Mouse (Mus musculus) limb, embryonic 11.5 days (tissue): ENCODE results near the gene Zdhhc7. TPM values are rescaled to one million over a fixed set of nuclear protein-coding genes. Genes with fewer than 3 reads are reported as not detected.

Source experiments
- ATAC-seq: fragments of 200-750 bp; cut with Nextera tagmentation; 2 replicates; pipeline ENCODE4 v1.8.0; 2017; ENCODE audit warnings: low read depth; ENCODE audit not compliant: insufficient number of reproducible peaks, low FRiP score, low TSS enrichment
- DNase-seq: peaks from one replicate; pipeline ENCODE4 v3.0.0-alpha.2; 2015; ENCODE audit warnings: low spot score
- H3K27ac ChIP-seq: fragments of 300-500 bp; sonication (generic); replicated peaks from 2 replicates; pipeline ENCODE4 v1.5.1; 2014; ENCODE audit warnings: low read depth, mild to moderate bottlenecking, low read length
- H3K27me3 ChIP-seq: fragments of 300-500 bp; sonication (generic); 2 replicates; pipeline ENCODE4 v1.6.1; 2014; ENCODE audit warnings: mild to moderate bottlenecking, low read length, mixed read lengths; ENCODE audit not compliant: control insufficient read depth, insufficient read depth
- H3K36me3 ChIP-seq: fragments of 300-500 bp; sonication (generic); 2 replicates; pipeline ENCODE4 v1.6.1; 2014; ENCODE audit warnings: mild to moderate bottlenecking, low read length, moderate library complexity, mixed read lengths; ENCODE audit not compliant: control insufficient read depth, insufficient read depth
- H3K4me1 ChIP-seq: fragments of 300-500 bp; sonication (generic); 2 replicates; pipeline ENCODE4 v1.6.1; 2014; ENCODE audit warnings: low read length, mixed read lengths; ENCODE audit not compliant: control insufficient read depth, insufficient read depth
- H3K4me2 ChIP-seq: fragments of 300-500 bp; sonication (generic); 2 replicates; pipeline ENCODE4 v1.6.1; 2014; ENCODE audit warnings: low read depth, mild to moderate bottlenecking, moderate library complexity; ENCODE audit not compliant: severe bottlenecking
- H3K4me3 ChIP-seq: fragments of 300-500 bp; sonication (generic); 2 replicates; pipeline ENCODE4 v1.5.1; 2014; ENCODE audit warnings: low read depth, low read length
- H3K9ac ChIP-seq: fragments of 300-500 bp; sonication (generic); 2 replicates; pipeline ENCODE4 v1.6.1; 2014; ENCODE audit warnings: mild to moderate bottlenecking, low read length
- H3K9me3 ChIP-seq: fragments of 300-500 bp; sonication (generic); 2 replicates; pipeline ENCODE4 v1.6.1; 2016; ENCODE audit warnings: low read length; ENCODE audit not compliant: control insufficient read depth
- WGBS: fragments of 180-500 bp; shearing (Covaris S2); extraction: QIAGEN DNeasy Blood & Tissue Kit; methylation state at CpG from one replicate; pipeline ENCODE4 v1.1.7; 2014; 5-methylcytosine and 5-hydroxymethylcytosine counted together
- polyA plus RNA-seq: library from polyadenylated mRNA; unstranded; fragments of >200 nt; fragmentation: Nextera tagmentation; extraction: Ambion mirVana; gene quantifications from 2 replicates; pipeline ENCODE4 v1.2.1, GENCODE M21; 2014

Gene Zdhhc7
- 22.7 and 24.6 TPM in 2 replicates for polyA plus RNA-seq

DNA sequence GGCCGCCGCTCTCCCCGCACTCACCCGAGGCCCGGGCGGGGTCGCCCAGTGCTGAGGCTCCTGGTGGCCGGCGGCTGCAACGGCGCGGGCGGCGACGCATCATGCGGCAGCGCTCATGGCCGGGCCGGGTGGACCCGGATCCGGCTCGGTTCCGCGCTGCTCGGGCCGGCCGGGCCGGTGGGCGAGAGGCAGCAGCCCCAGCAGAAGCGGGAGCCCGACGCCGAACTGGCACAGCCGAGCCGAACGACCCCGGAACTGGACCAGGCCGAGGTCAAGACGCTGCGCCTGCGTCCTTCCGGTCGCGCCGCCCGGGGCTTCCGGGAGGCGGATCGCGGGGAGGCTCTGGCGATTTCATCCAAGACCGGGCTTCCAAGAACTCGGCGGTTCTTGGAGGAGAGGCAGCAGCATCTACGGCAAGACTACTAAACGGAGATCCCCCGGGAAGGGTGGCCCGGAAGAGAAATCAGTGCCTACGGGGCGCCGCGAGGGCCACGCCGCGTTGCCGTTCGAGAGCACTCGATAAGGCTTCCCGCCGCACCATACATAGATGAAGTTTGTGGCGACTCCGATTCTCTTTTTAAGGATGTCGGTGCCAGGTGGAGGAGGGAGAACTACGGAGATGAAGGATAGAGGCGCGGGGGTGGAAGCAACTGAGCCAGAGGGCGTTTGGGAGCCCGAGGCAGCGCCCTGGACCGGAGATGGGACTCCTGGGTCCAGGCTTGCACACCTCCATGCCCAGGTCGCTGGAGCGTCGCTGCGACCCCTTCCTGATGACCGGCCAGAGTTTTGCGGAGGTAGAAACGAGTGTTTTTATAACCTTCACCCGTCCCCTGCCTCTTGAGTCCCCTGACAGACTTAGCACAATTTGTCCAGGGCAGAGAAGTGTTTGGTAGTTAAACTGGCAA lies at the start of gene Zdhhc7:
Gene Zdhhc7, minus strand, starts transcription at position 415 of the 905 bp plus-strand sequence.
- peak within 1 kb of the TSS; percentile 68 for H3K27ac ChIP-seq
- peak within 1 kb of the TSS; percentile 70 for H3K9ac ChIP-seq
- H3K9me3 ChIP-seq: no peaks in the 10 kb centered on the region
- WGBS: under 1% methylated on average over 71 of the region's 88 CpGs
- H3K36me3 ChIP-seq: no peaks in the 10 kb centered on the region
- DNase-seq (peak; percentile 82), ATAC-seq (no peak; the same call in 1 of the 2 replicates)
- peaks cover 5% of the 10 kb centered on the region; the same call in 1 of the 2 replicates for H3K4me1 ChIP-seq
- H3K4me2 ChIP-seq: peak within 1 kb of the TSS; percentile 95
- no peaks in the 10 kb centered on the region for H3K27me3 ChIP-seq
- peak within 1 kb of the TSS; percentile 90 for H3K4me3 ChIP-seq

DNA sequence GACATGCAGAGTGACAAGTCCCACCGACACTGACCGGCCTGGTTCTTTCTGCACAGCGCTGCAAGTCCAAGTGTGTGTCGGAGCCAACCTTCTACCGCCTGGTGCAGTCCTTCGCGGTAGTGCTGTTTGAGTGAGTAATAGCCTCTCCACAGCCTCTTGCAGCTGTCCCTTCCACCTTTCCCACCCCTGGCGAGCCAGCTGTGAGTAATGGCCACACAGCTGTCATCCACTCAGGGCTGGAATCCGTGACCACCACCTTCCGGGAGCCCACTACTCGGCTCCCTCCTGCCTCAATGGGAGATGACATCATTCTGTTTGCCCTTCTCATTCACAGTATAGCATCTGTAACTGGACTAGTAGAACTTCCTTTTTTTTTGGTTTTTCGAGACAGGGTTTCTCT lies 48.7 kb upstream of the Zdhhc7 start:
- no peak for DNase-seq

DNA sequence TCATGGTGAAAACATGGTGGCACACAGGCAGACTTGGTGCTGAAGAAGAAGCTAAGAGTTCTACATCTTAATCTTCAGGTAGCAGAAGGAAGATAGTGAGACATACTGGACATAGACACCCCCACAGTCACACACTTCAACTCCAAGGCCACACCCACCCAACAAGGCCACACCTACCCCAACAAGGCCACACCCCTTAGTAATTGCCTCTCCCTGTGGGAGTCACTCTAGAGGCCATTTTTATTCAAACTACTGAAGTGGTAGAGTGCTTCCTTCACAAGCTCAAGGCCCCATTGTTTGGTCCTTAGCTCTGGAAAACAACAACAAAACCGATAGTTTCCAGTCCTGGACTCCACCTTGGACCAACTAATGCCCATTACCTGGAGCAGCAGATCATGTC lies 44.8 kb upstream of the Zdhhc7 start:
- H3K9ac ChIP-seq: no peak overlapping the region
- H3K4me3 ChIP-seq: no peak overlapping the region
- no peak overlapping the region for H3K27ac ChIP-seq
- H3K4me2 ChIP-seq: no peak overlapping the region
- no peaks in the 10 kb centered on the region for H3K36me3 ChIP-seq
- H3K9me3 ChIP-seq: no peaks in the 10 kb centered on the region
- WGBS: 93% methylated on average over 1 of the region's 1 CpGs
- H3K4me1 ChIP-seq: peaks cover 6% of the 10 kb centered on the region
- H3K27me3 ChIP-seq: no peaks in the 10 kb centered on the region
- DNase-seq: no peak
- no peak for ATAC-seq

More for the DNA sequence above, 48.7 kb upstream of the Zdhhc7 start:
- H3K4me1 ChIP-seq: peaks cover 12% of the 10 kb centered on the region
- ATAC-seq: no peak
- H3K4me3 ChIP-seq: no peak overlapping the region
- no peaks in the 10 kb centered on the region for H3K9me3 ChIP-seq
- H3K4me2 ChIP-seq: no peak overlapping the region
- no peaks in the 10 kb centered on the region for H3K36me3 ChIP-seq
- H3K27ac ChIP-seq: no peak overlapping the region
- no peak overlapping the region for H3K9ac ChIP-seq
- 72% methylated on average over 12 of the region's 12 CpGs for WGBS
- no peaks in the 10 kb centered on the region for H3K27me3 ChIP-seq

DNA sequence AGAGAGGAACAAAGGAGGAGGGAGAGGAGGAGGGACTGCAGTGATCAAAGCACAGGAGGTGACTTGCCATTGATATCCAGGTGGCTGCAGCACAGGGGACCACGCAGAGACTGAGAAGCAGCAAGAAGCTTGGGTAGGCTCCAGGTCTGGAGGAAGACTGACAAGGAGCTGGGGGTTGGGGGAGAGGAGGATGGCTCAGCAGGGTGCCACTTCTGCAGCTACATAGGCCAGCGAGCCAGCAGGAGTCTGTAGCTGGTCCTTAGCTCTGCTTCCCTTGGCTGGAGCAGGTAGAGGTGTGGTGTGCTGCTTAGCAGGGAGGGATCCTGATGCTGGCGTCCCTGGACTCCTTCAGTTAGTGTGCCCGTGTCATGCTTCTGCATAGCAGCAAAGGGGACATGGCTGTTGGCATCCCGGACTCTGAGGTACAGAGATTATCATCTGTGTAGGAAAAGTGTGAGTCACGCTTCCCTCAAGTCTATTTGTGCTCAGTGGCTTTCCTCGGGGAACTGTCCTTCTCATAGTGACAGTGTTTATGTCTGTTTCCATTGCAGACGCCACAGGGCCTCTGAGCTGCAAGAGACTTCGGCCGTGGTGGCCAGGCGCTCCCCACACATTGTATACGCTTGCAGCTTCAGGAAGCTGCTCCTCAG lies 43.5 kb upstream of the Zdhhc7 start:
- Histone ChIP-seq H3K27ac (no peak overlapping the region), H3K27me3 (no peaks in the 10 kb centered on the region)
- no peak for DNase-seq

DNA sequence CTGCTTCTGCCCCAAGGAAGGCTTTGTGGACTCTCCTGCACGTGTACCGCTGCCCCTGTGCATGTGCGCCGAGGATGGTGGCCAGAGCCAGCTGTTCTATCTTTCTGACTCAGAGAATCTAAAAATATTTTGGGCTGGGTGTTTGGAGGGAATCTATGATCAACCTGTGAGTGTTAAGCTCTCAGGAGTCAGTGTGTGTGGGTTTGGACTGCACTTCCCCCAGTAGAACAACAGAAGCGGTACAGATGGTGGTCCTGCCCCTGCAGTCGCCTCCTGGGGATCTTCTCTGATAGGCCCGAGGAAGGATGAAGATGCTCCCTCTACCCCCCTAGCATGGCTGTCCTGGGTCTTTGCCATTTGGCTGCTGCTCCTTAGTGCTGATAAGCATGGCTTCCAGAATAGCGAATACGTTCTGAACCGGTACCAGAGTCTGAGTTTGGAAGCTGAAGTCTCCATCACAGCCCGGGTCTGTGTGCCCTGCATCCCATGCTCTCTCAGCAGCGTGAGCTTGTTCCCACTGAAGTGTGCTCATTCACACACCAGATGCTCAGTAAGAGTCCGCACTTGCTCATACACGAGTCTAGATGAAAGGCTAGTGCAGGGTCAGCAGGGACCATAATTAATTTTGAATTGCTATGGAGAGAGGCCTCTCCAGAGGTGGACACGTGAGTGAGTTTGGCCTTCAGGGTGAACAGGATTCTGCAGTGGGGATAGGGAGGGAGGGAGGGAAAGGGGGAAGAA lies 42.8 kb upstream of the Zdhhc7 start:
- Histone ChIP-seq H3K4me3 (no peak overlapping the region), H3K4me2 (no peak overlapping the region), H3K9me3 (no peaks in the 10 kb centered on the region), H3K27me3 (no peaks in the 10 kb centered on the region), H3K36me3 (no peaks in the 10 kb centered on the region), H3K9ac (no peak overlapping the region), H3K4me1 (peaks cover 6% of the 10 kb centered on the region), H3K27ac (no peak overlapping the region)
- WGBS: 61% methylated on average over 15 of the region's 15 CpGs
- DNase-seq: no peak
- no peak for ATAC-seq

More for the DNA sequence above, 43.5 kb upstream of the Zdhhc7 start:
- 0 out of 2 replicates have a peak overlapping the region, but pooled peaks have one; percentile 12 for H3K9ac ChIP-seq
- no peak for ATAC-seq
- no peak overlapping the region for H3K4me2 ChIP-seq
- no peak overlapping the region for H3K4me3 ChIP-seq
- 57% methylated on average over 12 of the region's 12 CpGs for WGBS
- H3K4me1 ChIP-seq: peaks cover 6% of the 10 kb centered on the region
- H3K36me3 ChIP-seq: no peaks in the 10 kb centered on the region
- H3K9me3 ChIP-seq: no peaks in the 10 kb centered on the region

DNA sequence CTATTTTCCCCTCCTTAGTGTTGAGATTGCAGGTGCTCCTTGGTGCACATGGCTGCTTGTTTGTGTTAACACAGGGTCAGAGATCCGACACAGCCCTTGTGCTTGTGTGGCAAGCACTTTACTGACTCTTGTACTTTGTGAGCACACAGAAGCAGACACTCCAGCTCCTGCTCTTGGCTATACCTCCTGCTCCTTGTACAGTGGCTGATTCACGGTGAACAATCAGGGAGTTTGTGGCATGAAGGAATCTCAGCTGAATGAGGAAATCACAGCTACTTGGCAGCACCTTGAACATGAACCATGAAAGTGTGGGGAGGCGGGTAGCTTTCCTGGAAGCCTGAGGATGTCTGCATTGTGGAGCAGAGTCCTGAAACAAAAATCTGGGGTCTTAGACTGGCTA lies 39.5 kb upstream of the Zdhhc7 start:
- Histone ChIP-seq H3K4me2 (no peak overlapping the region), H3K9me3 (no peaks in the 10 kb centered on the region), H3K9ac (no peak overlapping the region), H3K4me1 (peaks cover 6% of the 10 kb centered on the region), H3K27ac (no peak overlapping the region), H3K4me3 (no peak overlapping the region), H3K36me3 (no peaks in the 10 kb centered on the region), H3K27me3 (no peaks in the 10 kb centered on the region)
- DNase-seq: no peak
- ATAC-seq: no peak
- WGBS: 69% methylated on average over 3 of the region's 3 CpGs

DNA sequence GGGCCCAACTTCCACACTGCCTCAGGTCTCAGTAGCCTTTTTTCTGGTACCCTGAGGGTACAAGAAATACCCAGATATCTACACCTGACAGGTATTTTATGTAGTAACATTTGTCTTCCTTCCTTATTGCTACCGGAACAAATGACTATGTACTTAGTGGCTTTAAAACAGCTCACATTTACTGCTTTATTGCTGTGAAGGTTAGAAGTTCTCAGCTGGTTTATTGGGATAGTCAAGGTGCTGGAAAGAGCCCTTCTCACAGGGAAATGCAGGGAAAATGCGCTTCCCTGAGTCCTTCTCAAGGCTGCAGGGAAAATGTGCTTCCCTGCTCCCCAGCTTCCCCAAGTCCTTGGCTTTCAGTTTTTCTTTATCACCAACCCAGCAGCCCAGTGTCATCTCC lies 37.7 kb upstream of the Zdhhc7 start:
- no peak for DNase-seq
- no peaks in the 10 kb centered on the region for H3K27me3 ChIP-seq
- no peaks in the 10 kb centered on the region for H3K4me1 ChIP-seq
- no peak overlapping the region for H3K27ac ChIP-seq
- H3K36me3 ChIP-seq: no peaks in the 10 kb centered on the region
- H3K9ac ChIP-seq: no peak overlapping the region
- ATAC-seq: no peak
- H3K4me3 ChIP-seq: no peak overlapping the region
- no peak overlapping the region for H3K4me2 ChIP-seq
- WGBS: 56% methylated on average over 2 of the region's 2 CpGs
- H3K9me3 ChIP-seq: no peaks in the 10 kb centered on the region

DNA sequence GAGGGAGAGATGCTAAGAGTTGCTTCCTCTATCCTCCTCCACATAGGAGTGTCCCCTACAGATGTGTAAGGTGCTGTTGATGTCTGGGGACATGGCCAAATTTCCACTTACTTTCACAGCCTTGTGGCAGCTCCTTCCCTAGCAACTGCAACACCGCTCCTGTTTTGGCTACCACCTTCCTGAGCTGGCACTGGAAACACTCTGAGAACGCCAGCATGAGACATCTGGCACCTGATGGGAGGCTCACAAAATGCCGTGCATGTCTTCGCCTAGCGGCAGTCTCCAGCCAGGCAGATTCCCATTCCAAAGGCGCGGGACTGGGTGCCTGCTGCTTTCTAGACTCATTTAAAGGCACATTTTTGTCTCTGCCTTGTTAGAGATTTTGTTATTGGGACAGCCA lies 35.3 kb upstream of the Zdhhc7 start:
- DNase-seq: no peak
- Histone ChIP-seq H3K4me2 (no peak overlapping the region), H3K9ac (no peak overlapping the region), H3K27ac (no peak overlapping the region), H3K9me3 (no peaks in the 10 kb centered on the region), H3K4me1 (no peaks in the 10 kb centered on the region), H3K36me3 (no peaks in the 10 kb centered on the region), H3K4me3 (no peak overlapping the region), H3K27me3 (no peaks in the 10 kb centered on the region)
- WGBS: 67% methylated on average over 7 of the region's 7 CpGs
- no peak for ATAC-seq
